Mouse (Mus musculus) heart, embryonic 14.5 days (tissue): ENCODE results near the gene Setd1b. TPM values are rescaled to one million over a fixed set of nuclear protein-coding genes. Genes with fewer than 3 reads are reported as not detected.

Experiments
- ATAC-seq: fragments of 200-750 bp; cut with Nextera tagmentation; 2 replicates; pipeline ENCODE4 v1.8.0; 2017; ENCODE audit warnings: low read depth, moderate TSS enrichment; ENCODE audit not compliant: insufficient number of reproducible peaks, insufficient read depth, low FRiP score
- H3K27ac ChIP-seq, 2 experiments: fragments of 200-500 bp in 1 of 2; fragments of 300-500 bp in 1 of 2; sonication (generic) in 1 of 2; replicated peaks in 1 of 2; 2 replicates each; pipeline ENCODE4 v1.5.1; 2012 to 2014; ENCODE audit warnings: low read depth in 2 of 2, low read length in 2 of 2, control low read depth in 1 of 2, mild to moderate bottlenecking in 1 of 2, mixed read lengths in 1 of 2; ENCODE audit not compliant: control insufficient read depth in 1 of 2, insufficient read depth in 1 of 2
- H3K27me3 ChIP-seq: fragments of 300-500 bp; sonication (generic); 2 replicates; pipeline ENCODE4 v1.6.1; 2014; ENCODE audit warnings: mild to moderate bottlenecking, low read length, control low read depth; ENCODE audit not compliant: control insufficient read depth, insufficient read depth
- H3K36me3 ChIP-seq: fragments of 300-500 bp; sonication (generic); 2 replicates; pipeline ENCODE4 v1.6.1; 2014; ENCODE audit warnings: mild to moderate bottlenecking, control low read depth, low read length, mixed read lengths; ENCODE audit not compliant: control insufficient read depth, insufficient read depth
- H3K4me1 ChIP-seq, 2 experiments: fragments of 200-500 bp in 1 of 2; fragments of 300-500 bp in 1 of 2; sonication (generic) in 1 of 2; 2 replicates each; pipeline ENCODE4 v1.6.1; 2012 to 2014; ENCODE audit warnings: low read length in 2 of 2, control low read depth in 1 of 2, mixed read lengths in 1 of 2; ENCODE audit not compliant: control insufficient read depth in 2 of 2, insufficient read depth in 2 of 2
- H3K4me2 ChIP-seq: fragments of 300-500 bp; sonication (generic); 2 replicates; pipeline ENCODE4 v1.6.1; 2014; ENCODE audit warnings: mild to moderate bottlenecking, low read length
- H3K4me3 ChIP-seq, 2 experiments: fragments of 200-500 bp in 1 of 2; fragments of 300-500 bp in 1 of 2; sonication (generic) in 1 of 2; 2 replicates each; pipeline ENCODE4 v1.5.1; 2012 to 2014; ENCODE audit warnings: low read length in 2 of 2, mild to moderate bottlenecking in 2 of 2, control low read depth in 1 of 2, low read depth in 1 of 2, moderate library complexity in 1 of 2; ENCODE audit not compliant: control insufficient read depth in 1 of 2, insufficient read depth in 1 of 2
- H3K9ac ChIP-seq: fragments of 300-500 bp; sonication (generic); 2 replicates; pipeline ENCODE4 v1.6.1; 2014; ENCODE audit warnings: mild to moderate bottlenecking, low read length
- H3K9me3 ChIP-seq: fragments of 300-500 bp; sonication (generic); 2 replicates; pipeline ENCODE4 v1.6.1; 2016; ENCODE audit warnings: low read length, control low read depth; ENCODE audit not compliant: control insufficient read depth
- WGBS: fragments of 180-500 bp; shearing (Covaris S2); extraction: QIAGEN DNeasy Blood & Tissue Kit; methylation state at CpG from one replicate; pipeline ENCODE4 v1.1.7; 2014; 5-methylcytosine and 5-hydroxymethylcytosine counted together
- polyA plus RNA-seq: library from polyadenylated mRNA; unstranded; fragments of >200 nt; fragmentation: Nextera tagmentation; extraction: Ambion mirVana; gene quantifications from 2 replicates; pipeline ENCODE4 v1.2.1, GENCODE M21; 2014

The Setd1b gene
- polyA plus RNA-seq, 1 experiment from 2014 or later: 9.3 TPM

GRCm38 (mm10) chr5:123149451-123150400, 7.7 kb downstream of the Setd1b start:
- H3K36me3 ChIP-seq: peaks cover 96% of the 10 kb centered on the region
- 0 out of 4 replicates have a peak overlapping the region, but pooled peaks of 1 of the 2 experiments have one; percentile 29 for H3K27ac ChIP-seq
- H3K4me3 ChIP-seq: peak overlapping the region; percentile 12 to 30
- H3K9me3 ChIP-seq: no peaks in the 10 kb centered on the region
- H3K4me1 ChIP-seq: peaks cover 20 to 48% of the 10 kb centered on the region in 2 experiments
- H3K9ac ChIP-seq: peak overlapping the region; percentile 52; the same call in 1 of the 2 replicates
- WGBS: 10% methylated on average over 19 of the region's 19 CpGs
- no peaks in the 10 kb centered on the region for H3K27me3 ChIP-seq
- H3K4me2 ChIP-seq: peak overlapping the region; percentile 59
- peak; percentile 74 for ATAC-seq

- peaks cover 95% of the 10 kb centered on the region for H3K36me3 ChIP-seq
- no peaks in the 10 kb centered on the region for H3K27me3 ChIP-seq
- H3K4me3 ChIP-seq: peak overlapping the region in 1 of 2 experiments; percentile 30; a peak in 2 of 4 replicates
- H3K27ac ChIP-seq: peak overlapping the region in 1 of 2 experiments; percentile 45; a peak in 1 of 4 replicates
- no peaks in the 10 kb centered on the region for H3K9me3 ChIP-seq
- ATAC-seq: no peak
- peak overlapping the region; percentile 59 for H3K4me2 ChIP-seq
- peaks cover 16 to 39% of the 10 kb centered on the region in 2 experiments for H3K4me1 ChIP-seq
- peak overlapping the region; percentile 52; the same call in 1 of the 2 replicates for H3K9ac ChIP-seq
- WGBS: 60% methylated on average over 7 of the region's 7 CpGs
These were observed 8.6 kb downstream of the Setd1b start for GRCm38 (mm10) chr5:123150641-123151040.

GRCm38 (mm10) chr5:123151077-123151476, 9.1 kb downstream of the Setd1b start:
- H3K27ac ChIP-seq: peak overlapping the region in 1 of 2 experiments; percentile 45; a peak in 1 of 4 replicates
- no peak for ATAC-seq
- no peaks in the 10 kb centered on the region for H3K27me3 ChIP-seq
- H3K9ac ChIP-seq: no peak overlapping the region
- no peaks in the 10 kb centered on the region for H3K9me3 ChIP-seq
- peaks cover 94% of the 10 kb centered on the region for H3K36me3 ChIP-seq
- peak overlapping the region in 1 of 2 experiments; percentile 30; a peak in 1 of 4 replicates for H3K4me3 ChIP-seq
- H3K4me2 ChIP-seq: peak overlapping the region; percentile 59
- 39% methylated on average over 7 of the region's 7 CpGs for WGBS
- peaks cover 16 to 35% of the 10 kb centered on the region in 2 experiments for H3K4me1 ChIP-seq

- Histone ChIP-seq H3K27me3 (no peaks in the 10 kb centered on the region), H3K4me1 (peaks cover 16 to 34% of the 10 kb centered on the region in 2 experiments), H3K9me3 (no peaks in the 10 kb centered on the region), H3K9ac (no peak overlapping the region), H3K36me3 (peaks cover 94% of the 10 kb centered on the region), H3K27ac (no peak overlapping the region), H3K4me3 (no peak overlapping the region), H3K4me2 (no peak overlapping the region)
- ATAC-seq: no peak
- WGBS: 90% methylated on average over 19 of the region's 19 CpGs
These were observed 9.8 kb downstream of the Setd1b start for GRCm38 (mm10) chr5:123151707-123152362.

- 88% methylated on average over 1 of the region's 1 CpGs for WGBS
- ATAC-seq: no peak
- peaks cover 94% of the 10 kb centered on the region for H3K36me3 ChIP-seq
- H3K9me3 ChIP-seq: no peaks in the 10 kb centered on the region
- H3K4me1 ChIP-seq: peaks cover 16 to 34% of the 10 kb centered on the region in 2 experiments
- no peak overlapping the region for H3K4me3 ChIP-seq
- no peak overlapping the region for H3K4me2 ChIP-seq
- no peak overlapping the region for H3K9ac ChIP-seq
- no peak overlapping the region for H3K27ac ChIP-seq
- H3K27me3 ChIP-seq: no peaks in the 10 kb centered on the region
These were observed 10.9 kb downstream of the Setd1b start for GRCm38 (mm10) chr5:123152901-123153300.

- ATAC-seq: no peak
- 40% methylated on average over 7 of the region's 7 CpGs for WGBS
- H3K36me3 ChIP-seq: peaks cover 96% of the 10 kb centered on the region
- H3K4me1 ChIP-seq: peaks cover 4 to 12% of the 10 kb centered on the region in 2 experiments
- H3K9ac ChIP-seq: no peak overlapping the region
- H3K4me2 ChIP-seq: no peak overlapping the region
- no peaks in the 10 kb centered on the region for H3K27me3 ChIP-seq
- H3K27ac ChIP-seq: no peak overlapping the region
- H3K4me3 ChIP-seq: no peak overlapping the region
- H3K9me3 ChIP-seq: no peaks in the 10 kb centered on the region
These were observed 13.4 kb downstream of the Setd1b start for GRCm38 (mm10) chr5:123155425-123155824.

- H3K36me3 ChIP-seq: peaks cover 96% of the 10 kb centered on the region
- H3K4me2 ChIP-seq: no peak overlapping the region
- H3K4me1 ChIP-seq: no peaks in the 10 kb centered on the region
- H3K9me3 ChIP-seq: no peaks in the 10 kb centered on the region
- H3K4me3 ChIP-seq: no peak overlapping the region
- H3K27me3 ChIP-seq: no peaks in the 10 kb centered on the region
- no peak overlapping the region for H3K9ac ChIP-seq
- no peak overlapping the region for H3K27ac ChIP-seq
- ATAC-seq: no peak
- WGBS: 86% methylated on average over 12 of the region's 12 CpGs
These were observed 14.8 kb downstream of the Setd1b start for GRCm38 (mm10) chr5:123156763-123157162.
